Mouse (Mus musculus): ENCODE results near the gene Cryga. TPM values are rescaled to one million over a fixed set of nuclear protein-coding genes. Genes with fewer than 3 reads are reported as not detected.
"Not testable (repeated sequence)": the region's sequence is repeated elsewhere in the genome, so short reads cannot be mapped to it uniquely, and the experiment has no call there.

Gene Cryga
- polyA plus RNA-seq, 1 experiment = not detected

- no peaks in the 10 kb centered on the region for H3K4me1 ChIP-seq (ENCODE audit: control insufficient read depth, insufficient read depth, insufficient read length, low read length)
- no peak overlapping the region for H3K27ac ChIP-seq (replicated peaks; ENCODE audit: low read depth, low read length)
- H3K4me3 ChIP-seq (ENCODE audit: insufficient read depth, low read depth, low read length) = no peak overlapping the region
Measured at GRCm38 (mm10) chr1:65051696-65052095, 51.5 kb downstream of the Cryga start.

- not testable (repeated sequence) for H3K27ac ChIP-seq (replicated peaks; ENCODE audit: low read depth, low read length); H3K4me3 ChIP-seq (ENCODE audit: insufficient read depth, low read depth, low read length); H3K4me1 ChIP-seq (ENCODE audit: control insufficient read depth, insufficient read depth, insufficient read length, low read length)
Measured at GRCm38 (mm10) chr1:65050952-65051351, 52.2 kb downstream of the Cryga start, which contains the start of gene Cryge. Gene Cryge (minus strand): TSS chr1:65051149.

Other genes with a start within 250 kb of the Cryga start
- gene Plekhm3, start 146.5 kb downstream of the Cryga start, polyA plus RNA-seq (2012; ENCODE audit: insufficient read depth, insufficient read length, missing spikeins) = 2.3 and 3.1 TPM in 2 replicates
- not detected in 2 replicates for gene Akr1cl, start 70.6 kb downstream of the Cryga start, polyA plus RNA-seq (2012; ENCODE audit: insufficient read depth, insufficient read length, missing spikeins)
- not detected in 2 replicates for gene Cryge, start 52.2 kb downstream of the Cryga start, polyA plus RNA-seq (2012; ENCODE audit: insufficient read depth, insufficient read length, missing spikeins)
- gene Crygd, start 39.9 kb downstream of the Cryga start, polyA plus RNA-seq (2012; ENCODE audit: insufficient read depth, insufficient read length, missing spikeins) = not detected in 2 replicates
- not detected in 2 replicates for gene Crygc, start 29.7 kb downstream of the Cryga start, polyA plus RNA-seq (2012; ENCODE audit: insufficient read depth, insufficient read length, missing spikeins)
- not detected in 2 replicates for gene Crygb, start 21.1 kb downstream of the Cryga start, polyA plus RNA-seq (2012; ENCODE audit: insufficient read depth, insufficient read length, missing spikeins)
- not detected in 2 replicates for gene Gm28845, start 16.2 kb upstream of the Cryga start, polyA plus RNA-seq (2012; ENCODE audit: insufficient read depth, insufficient read length, missing spikeins)
- not detected in 2 replicates for gene D630023F18Rik, start 19.8 kb upstream of the Cryga start, polyA plus RNA-seq (2012; ENCODE audit: insufficient read depth, insufficient read length, missing spikeins)
- gene Idh1, start 83.1 kb upstream of the Cryga start, polyA plus RNA-seq (2012; ENCODE audit: insufficient read depth, insufficient read length, missing spikeins) = 333 and 355 TPM in 2 replicates
- gene Pikfyve, start 83.3 kb upstream of the Cryga start, polyA plus RNA-seq (2012; ENCODE audit: insufficient read depth, insufficient read length, missing spikeins) = 9.1 and 9.5 TPM in 2 replicates
- gene Pth2r, start 178.7 kb upstream of the Cryga start, polyA plus RNA-seq (2012; ENCODE audit: insufficient read depth, insufficient read length, missing spikeins) = not detected in 2 replicates

Data from brown adipose tissue, adult 24 weeks (tissue).